Mouse (Mus musculus) bone marrow, adult 2 months (tissue): ENCODE results near the gene Fgfr2.

Experiments
- CTCF ChIP-seq: fragments of 200-500 bp; IDR thresholded peaks from 2 replicates; pipeline ENCODE4 v1.5.1; 2011; ENCODE audit warnings: low read length, control low read depth; ENCODE audit not compliant: control insufficient read depth, insufficient read depth
- POLR2A ChIP-seq: fragments of 200-500 bp; IDR thresholded peaks from 2 replicates; pipeline ENCODE4 v1.6.1; 2011; ENCODE audit warnings: low read depth, mild to moderate bottlenecking, control low read depth, low read length, borderline replicate concordance; ENCODE audit not compliant: control insufficient read depth

DNA sequence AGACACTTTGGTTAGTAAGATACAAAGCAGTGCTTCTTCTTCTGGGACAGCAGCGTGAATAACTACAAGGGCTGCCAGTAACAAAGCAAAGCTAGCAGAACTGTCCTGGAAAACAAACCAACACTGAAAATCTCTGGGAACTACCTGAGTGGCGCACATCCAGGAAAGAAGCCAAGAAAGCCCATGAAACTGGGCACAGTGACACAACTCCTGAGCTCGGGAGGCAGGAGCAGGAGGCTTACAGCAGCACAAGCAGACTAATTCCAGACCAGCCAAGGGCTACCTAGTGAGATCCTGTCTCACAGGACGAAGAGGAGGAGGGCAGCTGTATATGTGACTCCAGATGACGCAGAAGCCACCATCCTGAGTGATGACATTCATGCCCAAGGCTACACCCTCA lies 676.3 kb downstream of the Fgfr2 start:
- TF ChIP-seq CTCF (no peak), POLR2A (no peak)
